Mouse (Mus musculus) frontal cortex, postnatal 36 days (tissue): ENCODE measurements around the gene Vps37d.
A peak's percentile ranks its signal among the peaks of the same experiment; 100 is the strongest.

Experiments
- DNase-seq, 2 experiments: peaks; one replicate each; pipeline ENCODE4 v3.0.0; 2022; ENCODE audit warnings: low spot score in 2 of 2

The Vps37d gene

GRCm38 (mm10) chr5:135077564-135078481, at the start of gene Vps37d:
Gene Vps37d, minus strand, starts transcription at chr5:135078266.
- DNase-seq: peak; percentile 93 to 94

- DNase-seq: no peak
These were observed 49.6 kb upstream of the Vps37d start for GRCm38 (mm10) chr5:135127669-135128068.

- DNase-seq: peak in 1 of 2 experiments; percentile 5
These were observed 48.1 kb upstream of the Vps37d start for GRCm38 (mm10) chr5:135126121-135126520.

- no peak for DNase-seq
These were observed 42.7 kb upstream of the Vps37d start for GRCm38 (mm10) chr5:135120753-135121152.

DNA sequence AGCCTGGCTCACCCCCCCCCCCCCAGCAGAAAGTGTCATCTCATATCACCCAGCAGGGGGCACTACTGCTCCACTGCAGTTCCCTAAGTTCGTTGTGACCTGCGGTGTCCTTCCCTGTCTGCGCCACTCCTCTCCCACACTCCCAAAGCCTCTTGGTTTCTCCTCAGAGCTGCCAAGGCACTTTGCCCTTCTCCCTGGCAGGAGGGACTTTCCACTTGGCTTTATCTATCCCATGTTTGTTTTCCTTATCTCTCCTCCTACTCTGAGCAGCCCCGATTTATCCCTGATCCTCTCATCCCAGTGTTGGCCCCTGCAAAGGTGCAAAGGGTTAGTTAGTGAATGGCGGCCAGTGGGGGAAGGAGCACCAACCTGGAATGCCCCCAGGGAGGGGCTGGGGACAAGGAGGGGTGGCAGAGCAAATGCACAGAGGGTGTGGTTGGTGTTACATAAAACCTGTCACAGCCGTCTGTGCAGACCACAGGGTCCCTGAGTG, 40.6 kb upstream of the Vps37d start:
- DNase-seq: peak; percentile 50 to 53

DNA sequence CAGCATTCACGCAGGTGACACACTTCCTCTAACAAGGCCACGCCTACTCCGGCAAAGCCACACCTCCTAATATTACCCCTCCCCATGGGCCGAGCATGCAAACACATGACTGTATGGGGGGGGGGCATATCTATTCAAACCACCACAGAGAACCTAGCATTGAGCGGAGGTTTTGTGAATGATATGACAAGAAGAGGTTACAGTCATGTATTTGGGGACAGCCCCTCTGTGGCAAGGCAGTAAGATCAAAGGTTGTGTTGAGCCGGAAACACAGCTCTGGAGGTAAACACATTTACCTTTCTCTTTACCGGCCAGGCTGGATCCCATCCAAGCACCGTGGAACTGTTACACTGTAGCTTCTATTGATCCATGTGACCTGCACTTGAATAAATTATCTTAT, 37.2 kb upstream of the Vps37d start:
- no peak for DNase-seq

DNA sequence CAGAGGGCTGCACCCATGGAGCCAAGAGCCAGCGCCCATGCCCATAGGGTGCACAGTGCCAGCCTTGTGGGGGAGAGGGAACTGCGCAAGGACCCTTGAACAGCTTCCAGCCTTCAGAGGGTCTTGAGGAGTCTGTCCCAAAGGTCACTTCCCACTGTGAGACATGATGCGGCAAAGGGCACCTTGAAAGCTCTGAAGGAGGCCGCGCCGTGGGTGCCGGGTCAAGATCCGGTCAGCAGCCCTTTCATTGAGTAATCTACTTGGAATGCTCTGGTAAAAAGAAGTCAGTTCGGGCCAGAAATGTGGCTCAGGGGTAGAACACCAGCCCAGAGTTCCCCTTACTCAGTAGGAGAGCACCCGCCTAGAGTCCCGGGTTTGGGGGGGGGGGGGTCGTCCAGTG, 35.7 kb upstream of the Vps37d start:
- DNase-seq: no peak

DNA sequence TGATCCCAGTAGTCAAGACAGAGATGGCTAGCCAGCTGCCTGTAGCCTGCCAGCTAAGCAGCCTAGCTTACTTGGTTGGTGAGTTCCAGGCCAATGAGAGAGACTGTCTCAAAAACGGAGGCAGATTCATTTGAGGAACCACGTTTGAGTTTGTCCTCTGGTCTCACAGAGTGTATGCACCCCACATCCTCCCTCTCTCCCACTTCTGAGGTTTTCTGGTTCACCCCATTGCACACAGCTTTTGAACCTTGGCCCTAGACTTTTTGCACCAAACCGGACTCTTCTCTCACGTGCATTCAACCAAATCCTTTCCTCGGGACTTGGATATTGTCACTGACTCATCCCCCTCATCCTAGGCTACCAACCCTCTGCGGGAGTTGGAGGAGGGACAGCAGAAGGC, 31.9 kb upstream of the Vps37d start:
- DNase-seq: no peak

GRCm38 (mm10) chr5:135109426-135109825, 31.4 kb upstream of the Vps37d start:
- DNase-seq: no peak

DNA sequence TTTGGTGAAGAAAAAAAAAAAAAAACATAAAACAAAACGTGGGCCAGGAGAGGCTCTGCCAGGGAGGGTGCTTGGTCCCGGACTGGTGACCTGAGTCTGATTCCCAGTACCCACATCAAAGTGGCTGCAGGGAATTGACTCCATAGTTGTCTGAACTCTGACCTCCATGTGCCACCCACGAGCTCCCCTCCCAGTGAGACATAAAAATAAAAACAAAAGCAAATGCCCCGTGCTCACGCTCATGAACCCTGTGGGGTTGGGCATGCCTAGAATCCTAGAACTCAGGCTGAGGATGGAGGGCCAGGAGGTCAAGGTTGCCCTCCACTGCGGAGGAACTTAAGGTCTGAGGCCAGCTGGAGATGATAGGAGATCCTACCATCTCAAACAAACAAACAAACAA, 31.0 kb upstream of the Vps37d start:
- no peak for DNase-seq

DNA sequence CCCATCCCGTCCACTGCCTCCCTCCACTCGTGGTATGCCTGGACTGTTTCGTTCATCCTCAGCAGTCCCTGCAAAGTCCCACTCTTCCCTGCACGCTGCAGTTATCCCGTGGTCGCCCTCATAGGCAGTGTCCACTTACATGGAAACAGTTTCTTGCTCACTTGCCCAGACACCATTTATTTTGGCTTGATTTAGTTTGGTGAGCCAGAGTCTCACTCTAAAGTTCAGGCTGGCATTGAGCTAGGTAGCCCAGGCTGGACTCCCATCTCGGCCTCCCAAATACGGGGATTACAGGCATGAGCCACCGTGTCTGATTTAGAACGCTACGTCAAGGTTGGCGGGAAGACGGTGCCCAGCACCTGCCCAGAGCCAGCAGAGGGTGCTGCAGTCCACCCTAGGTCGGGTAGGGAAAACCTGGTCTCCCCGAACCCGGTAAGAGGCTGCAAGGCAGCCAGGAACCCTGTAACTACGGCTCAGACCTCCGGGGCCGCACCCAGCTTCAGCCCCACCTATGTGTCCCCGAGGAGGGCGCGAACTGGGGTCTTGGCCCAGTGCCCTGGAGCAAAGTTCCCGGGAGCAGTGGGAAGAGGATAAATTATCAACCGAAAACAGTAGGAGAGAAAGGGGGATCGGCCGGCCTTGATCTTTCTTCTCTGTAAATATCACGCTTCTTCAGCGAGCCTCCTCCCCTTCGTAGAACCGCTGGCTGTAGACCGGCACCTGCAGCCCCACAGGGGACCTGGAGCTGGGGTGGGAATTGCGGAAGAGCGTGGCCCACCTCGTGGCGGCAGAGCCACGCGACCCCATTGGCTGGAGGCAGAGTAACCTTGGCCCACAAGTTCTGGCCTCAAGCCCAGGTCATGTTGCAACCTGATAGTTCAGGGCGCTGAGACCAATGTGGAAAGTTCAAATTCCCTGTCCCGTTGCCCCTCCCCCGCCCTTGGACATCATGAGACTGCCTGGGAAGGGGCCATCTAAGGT, 29.7 kb upstream of the Vps37d start:
- DNase-seq: peak in 1 of 2 experiments; percentile 13

DNA sequence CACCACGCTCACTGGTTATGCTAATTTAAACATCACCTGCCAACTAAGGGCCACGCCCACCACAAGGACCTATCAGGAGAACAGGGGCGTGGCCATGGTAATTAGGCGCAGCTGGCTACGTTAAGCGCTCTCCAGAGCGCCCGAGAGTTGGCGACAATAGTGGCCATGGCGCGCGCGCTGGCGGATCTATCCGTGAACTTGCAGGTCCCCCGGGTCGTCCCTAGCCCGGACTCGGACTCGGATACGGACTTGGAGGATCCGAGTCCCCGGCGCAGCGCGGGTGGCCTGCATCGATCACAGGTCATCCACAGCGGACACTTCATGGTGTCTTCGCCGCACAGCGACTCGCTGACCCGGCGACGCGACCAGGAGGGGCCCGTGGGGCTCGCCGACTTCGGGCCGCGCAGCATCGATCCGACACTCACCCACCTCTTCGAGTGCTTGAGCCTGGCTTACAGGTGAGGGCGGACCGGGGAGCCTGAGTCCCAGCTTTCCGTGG, 28.7 kb upstream of the Vps37d start:
- peak; percentile 37 to 63 for DNase-seq

DNA sequence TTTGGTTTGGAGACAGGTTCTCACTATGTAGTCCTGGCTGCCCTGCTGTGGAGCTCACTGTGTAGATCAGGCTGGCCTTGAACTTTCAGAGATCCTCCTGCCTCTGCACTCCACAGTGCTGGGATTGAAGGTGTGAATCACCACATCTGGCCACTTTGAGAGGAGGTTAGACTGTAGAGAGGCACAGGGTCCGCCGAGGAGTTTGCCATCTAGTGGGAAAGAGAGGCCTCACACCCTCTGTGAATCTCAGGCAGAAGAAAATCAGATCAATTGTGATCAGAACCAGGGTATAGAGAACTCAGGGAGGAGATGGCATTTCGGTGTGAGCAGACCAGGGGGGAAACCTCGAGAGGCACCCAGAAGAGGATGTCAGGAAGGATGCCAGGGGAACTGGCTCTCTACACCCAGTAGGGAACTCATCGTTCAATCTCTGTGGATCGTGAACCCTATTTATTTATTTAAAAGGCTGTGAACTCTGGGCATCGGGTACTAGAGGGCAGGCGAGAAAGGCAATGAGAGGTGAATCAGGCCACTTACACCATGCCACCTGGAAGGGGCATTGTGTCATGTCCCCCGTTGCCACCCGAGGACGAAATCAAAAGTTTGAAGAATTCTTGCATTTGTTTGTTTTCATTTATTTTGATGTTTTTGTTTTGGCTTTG, 26.1 kb upstream of the Vps37d start:
- DNase-seq: no peak

GRCm38 (mm10) chr5:135100981-135101380, 22.9 kb upstream of the Vps37d start:
- DNase-seq: no peak

GRCm38 (mm10) chr5:135089653-135090052, 11.6 kb upstream of the Vps37d start, which contains the start of gene Mlxipl:
Gene Mlxipl, plus strand, starts transcription at chr5:135089890.
- DNase-seq: no peak

- no peak for DNase-seq
These were observed 8.8 kb upstream of the Vps37d start for GRCm38 (mm10) chr5:135086871-135087270.

DNA sequence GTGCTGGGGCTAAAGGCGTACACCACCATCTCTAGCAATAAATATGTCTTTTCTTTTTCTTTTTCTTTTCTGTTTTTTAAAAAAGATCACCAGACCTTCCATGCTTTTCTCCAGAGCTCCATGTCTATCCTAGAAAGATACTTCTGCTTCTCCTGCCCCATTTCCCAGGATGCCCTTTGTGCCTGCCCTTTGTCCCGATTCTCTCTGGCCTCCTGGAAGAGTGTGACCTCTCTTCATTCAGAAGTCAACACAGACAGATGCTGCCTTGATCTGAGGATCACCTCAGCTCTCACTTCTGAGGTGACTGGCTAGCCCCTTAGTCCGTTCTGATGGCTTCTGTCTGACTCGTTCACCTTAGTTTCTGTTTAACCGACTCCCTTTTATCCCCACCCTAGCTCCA, 2.5 kb upstream of the Vps37d start:
- no peak for DNase-seq

DNA sequence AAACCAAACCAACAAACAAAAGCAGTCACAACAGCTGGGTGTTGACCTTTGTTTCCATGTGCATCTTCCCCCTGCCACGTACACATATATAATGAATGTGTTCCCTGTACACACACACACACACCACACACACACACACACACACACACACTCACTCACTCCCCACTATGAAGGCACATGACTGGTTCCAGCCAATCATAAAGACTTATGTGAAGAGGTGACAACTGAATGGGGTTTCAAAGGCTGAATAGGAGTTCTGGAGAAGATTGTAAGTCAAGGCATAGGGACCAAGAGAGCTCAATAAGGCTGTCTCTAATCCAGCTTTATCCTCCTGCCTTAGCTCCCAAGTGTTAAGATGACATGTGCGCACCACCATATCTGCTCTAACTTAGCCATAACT, 1.5 kb upstream of the Vps37d start:
- DNase-seq: no peak

GRCm38 (mm10) chr5:135078482-135078810, 380 bp upstream of the Vps37d start:
- no peak for DNase-seq

DNA sequence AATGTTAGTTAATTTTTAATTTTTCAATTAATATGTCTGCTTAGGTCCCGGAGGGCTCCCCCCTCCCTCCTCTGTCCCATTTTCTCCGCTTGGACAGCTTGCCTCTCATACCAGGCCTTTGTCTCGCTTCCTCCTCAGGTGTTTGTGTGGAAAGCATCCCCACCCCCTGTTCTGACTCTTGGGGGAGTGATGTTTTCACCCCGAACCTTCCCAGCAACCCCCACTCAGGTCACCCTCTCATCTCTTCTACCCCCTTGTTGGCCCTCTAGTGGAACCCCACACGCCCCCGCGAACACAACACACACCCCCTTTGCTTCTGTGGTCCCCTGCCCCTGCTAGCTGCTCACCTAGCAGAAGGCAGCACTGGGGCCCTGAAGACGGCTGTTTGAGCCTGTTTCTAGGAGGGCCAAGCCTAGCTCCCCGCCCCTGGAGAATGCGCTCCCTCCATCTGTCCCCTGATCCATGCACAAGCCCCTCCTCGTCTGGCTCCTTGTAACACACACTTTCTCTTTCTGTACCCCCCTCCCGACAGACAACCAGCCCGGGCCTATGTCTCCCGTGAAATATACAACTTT, 1.0 kb downstream of the Vps37d start:
- DNase-seq: peak; percentile 26 to 44

DNA sequence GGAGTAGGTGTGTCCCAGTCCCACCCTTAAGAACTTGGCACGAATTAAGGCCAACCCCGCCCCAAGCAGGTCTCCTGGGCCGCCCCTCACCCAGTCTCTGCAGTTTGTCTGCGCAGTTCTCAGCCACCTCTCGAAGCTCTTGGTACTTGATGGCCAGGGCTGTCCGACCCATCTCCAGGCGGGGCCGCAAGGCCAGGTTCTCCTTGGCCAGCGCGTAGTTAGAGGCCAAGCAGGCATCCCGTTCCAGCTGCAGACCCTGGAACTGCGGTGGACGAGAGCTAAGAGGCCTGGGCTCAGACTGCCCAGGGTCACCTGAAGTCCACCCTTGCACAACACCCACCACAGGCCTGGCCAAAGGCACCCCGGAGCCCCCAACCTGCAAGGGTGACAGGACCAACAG, 1.7 kb downstream of the Vps37d start:
- no peak for DNase-seq
